Mouse (Mus musculus) embryonic fibroblast, embryonic 13.5 days (primary cell): ENCODE measurements at regions not wholly inside any gene's neighbourhood (a gene's known extent, or its start where the extent isn't known, plus 50 kb on each side); places are given as distances from the start of the nearest gene placed in this dataset.

ENCODE experiments used
- CTCF ChIP-seq: IDR thresholded peaks from 2 replicates; pipeline ENCODE4 v1.5.1; 2011; ENCODE audit warnings: mild to moderate bottlenecking, control low read depth, low read length, moderate library complexity, borderline replicate concordance; ENCODE audit not compliant: insufficient read depth
- POLR2A ChIP-seq: IDR thresholded peaks from 2 replicates; pipeline ENCODE4 v1.6.1; 2011; ENCODE audit warnings: low read depth, mild to moderate bottlenecking, control low read depth, low read length, moderate library complexity

GRCm38 (mm10) chr13:99696559-99696890 lies 180.2 kb upstream of the Map1b start:
- TF ChIP-seq POLR2A (no peak), CTCF (no peak)
